Comparison of ENCODE assay signal across 2 mouse cellular contexts in the genomic region with DNA sequence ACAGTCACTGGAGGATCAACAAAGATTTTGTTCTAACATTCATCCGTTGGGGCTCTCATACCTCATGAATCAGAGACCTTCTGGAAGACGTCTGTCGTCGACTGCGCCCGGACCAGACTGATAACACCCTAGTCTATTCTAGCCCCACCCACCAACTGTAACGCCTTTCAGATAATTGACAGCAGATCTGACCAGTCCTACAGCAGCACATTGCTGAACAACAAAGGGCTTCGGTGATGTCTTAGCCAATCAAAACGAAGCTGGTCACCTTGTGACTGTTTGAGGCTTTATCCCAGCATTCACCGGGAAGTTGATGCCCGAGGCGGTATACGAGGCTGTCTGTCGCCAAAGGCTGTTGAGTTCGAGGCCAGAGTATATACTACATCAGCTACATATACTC.
A peak's percentile ranks its signal among the peaks of the same experiment; 100 is the strongest.
TF ChIP-seq lines count a peak whose summit lies in the region.

A gene (minus strand): TSS at position 119 of the 400 bp plus-strand sequence.

TF ChIP-seq in CH12.LX, 34 proteins besides CTCF, POLR2A, EP300 and RAD21 (continued from another document):
- no peak for TF ChIP-seq GABPA (IDR thresholded peaks at IDR 0.05; ENCODE audit: insufficient replicate concordance, low read depth, low read length)
- no peak for TF ChIP-seq PAX5 (IDR thresholded peaks at IDR 0.05; ENCODE audit: low read length)
TF ChIP-seq in CH12.LX: peak in this region for 0.

TF ChIP-seq in MEL, 35 proteins besides CTCF, POLR2A, EP300 and RAD21 (continued from another document):
- TF ChIP-seq NELFE (IDR thresholded peaks at IDR 0.05; ENCODE audit: low read depth, low read length) (peak; percentile 78), HCFC1 (IDR thresholded peaks at IDR 0.05; ENCODE audit: low read depth, low read length) (peak; percentile 74), MYC (IDR thresholded peaks at IDR 0.05; ENCODE audit: low read depth, low read length) (no peak), ETS1 (IDR thresholded peaks at IDR 0.05; ENCODE audit: low read depth, low read length) (peak; percentile 22; the same call in 1 of the 2 replicates), CHD2 (IDR thresholded peaks at IDR 0.05; ENCODE audit: low read length) (peak; percentile 45), USF2 (IDR thresholded peaks at IDR 0.05; ENCODE audit: borderline replicate concordance in 1 of 2, insufficient read depth in 1 of 2, low read depth in 1 of 2, low read length in 2 of 2) (0 out of 4 replicates have a peak, but pooled peaks of 1 of the 2 experiments have one; percentile 41), TAL1 (IDR thresholded peaks at IDR 0.05; ENCODE audit: low read length) (peak; percentile 41), TCF12 (IDR thresholded peaks at IDR 0.05; ENCODE audit: low read depth, low read length) (peak; percentile 47), ZMIZ1 (IDR thresholded peaks at IDR 0.05; ENCODE audit: low read depth, low read length) (peak; percentile 82; the same call in 1 of the 2 replicates), MAX (IDR thresholded peaks at IDR 0.05; ENCODE audit: low read length) (peak; percentile 88)
